Mouse (Mus musculus): ENCODE measurements around the gene Prpf3. TPM values are rescaled to one million over a fixed set of nuclear protein-coding genes. Genes with fewer than 3 reads are reported as not detected.

Prpf3 gene
- polyA plus RNA-seq, 1 experiment from 2014 or later = 14.9 TPM

DNA sequence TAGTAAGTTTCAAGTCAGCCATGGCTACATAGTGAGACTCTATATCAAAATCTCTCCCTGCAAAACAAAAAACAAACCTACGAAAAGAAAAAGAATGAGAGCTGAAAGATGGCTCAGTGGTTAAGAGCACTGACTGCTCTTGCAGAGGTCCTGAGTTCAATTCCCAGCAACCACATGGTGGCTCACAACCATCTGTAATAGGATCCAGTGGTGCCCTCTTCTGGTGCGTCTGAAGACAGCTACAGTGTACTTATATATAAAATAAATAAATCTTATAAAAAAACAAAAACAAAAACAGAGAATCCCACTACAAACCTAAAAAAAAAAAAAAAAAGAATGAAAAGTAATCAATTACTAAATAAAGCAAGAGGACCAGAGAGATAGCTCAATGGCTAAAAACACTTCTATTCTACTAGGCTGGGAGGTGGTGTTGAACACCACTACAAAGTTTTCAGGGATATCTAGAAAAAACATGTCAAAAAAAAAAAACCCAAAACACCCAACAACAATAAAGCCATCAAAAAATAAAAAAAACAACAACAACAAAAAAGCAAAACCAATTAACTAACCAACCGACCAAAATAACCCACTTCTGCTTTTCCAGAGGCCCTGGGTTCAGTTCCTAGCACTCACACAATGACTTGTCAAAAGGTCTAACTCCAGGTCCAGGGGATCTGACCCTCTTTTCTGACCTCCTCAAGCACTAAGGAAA lies 13.0 kb downstream of the Prpf3 start:
- H3K27ac ChIP-seq (ENCODE audit: low read depth, low read length) = no peak overlapping the region
- ATAC-seq = no peak
- H3K9ac ChIP-seq (ENCODE audit: low read depth, low read length) = no peak overlapping the region
- WGBS = 78% methylated on average over 3 of the region's 3 CpGs
- no peaks in the 10 kb centered on the region for H3K27me3 ChIP-seq (replicated peaks; ENCODE audit: control insufficient read depth, insufficient read depth, low read length)
- H3K36me3 ChIP-seq (ENCODE audit: control insufficient read depth, insufficient read depth) = peaks cover 66% of the 10 kb centered on the region
- no peak overlapping the region for H3K4me2 ChIP-seq (replicated peaks; ENCODE audit: low read depth)
- H3K4me3 ChIP-seq (ENCODE audit: low read depth, low read length) = no peak overlapping the region
- H3K9me3 ChIP-seq (ENCODE audit: control insufficient read depth) = no peaks in the 10 kb centered on the region
- peak; percentile 37; the same call in 1 of the 2 replicates for TF ChIP-seq CTCF (IDR thresholded peaks at IDR 0.05; ENCODE audit: low read depth)
- no peaks in the 10 kb centered on the region for H3K4me1 ChIP-seq (replicated peaks; ENCODE audit: control insufficient read depth, insufficient read depth, low read length)

DNA sequence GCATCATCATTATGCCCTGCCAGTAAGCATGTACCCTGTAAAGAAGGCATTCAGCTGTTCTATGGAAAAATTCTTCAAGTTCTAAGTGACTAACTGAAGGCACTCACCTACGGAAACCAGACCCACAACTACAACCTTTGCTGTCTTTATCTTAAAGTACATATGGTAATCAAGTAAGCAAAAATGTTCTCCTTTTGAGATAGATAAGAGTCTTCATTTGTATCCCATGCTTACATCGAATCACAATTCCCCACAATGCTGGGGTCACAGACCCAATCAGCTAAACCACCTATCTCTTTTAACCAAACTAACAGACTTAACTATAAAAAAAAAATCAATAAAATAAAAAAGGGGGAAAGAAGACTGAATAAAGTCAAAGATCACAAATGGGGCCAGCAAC lies 16.4 kb downstream of the Prpf3 start:
- 76% methylated on average over 2 of the region's 2 CpGs for WGBS
- TF ChIP-seq CTCF (IDR thresholded peaks at IDR 0.05; ENCODE audit: low read depth) = no peak

DNA sequence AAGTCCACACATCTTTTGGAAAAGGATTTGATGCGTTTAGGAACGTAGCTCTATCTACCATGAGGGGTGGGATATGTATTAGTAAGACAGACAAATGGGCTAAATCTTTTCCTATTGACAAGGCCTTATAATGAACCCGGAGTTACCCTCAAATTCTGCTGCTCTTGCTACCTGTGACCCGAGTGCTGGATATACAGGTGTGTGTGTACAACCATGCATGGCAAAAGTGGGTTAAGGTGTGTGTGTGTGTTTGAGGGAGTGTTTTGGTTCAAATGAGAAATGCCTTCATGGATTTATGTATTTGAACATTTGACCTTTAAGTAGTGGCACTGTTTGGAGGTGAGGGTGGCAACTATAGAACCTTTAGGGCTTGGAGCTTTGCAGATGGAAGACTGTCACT lies 26.6 kb downstream of the Prpf3 start:
- Histone ChIP-seq H3K9me3 (ENCODE audit: control insufficient read depth) (no peaks in the 10 kb centered on the region), H3K4me3 (ENCODE audit: low read depth, low read length) (no peak overlapping the region), H3K4me1 (replicated peaks; ENCODE audit: control insufficient read depth, insufficient read depth, low read length) (no peaks in the 10 kb centered on the region), H3K9ac (ENCODE audit: low read depth, low read length) (no peak overlapping the region), H3K27ac (ENCODE audit: low read depth, low read length) (no peak overlapping the region; the same call in 1 of the 2 replicates), H3K36me3 (ENCODE audit: control insufficient read depth, insufficient read depth) (peaks cover 66% of the 10 kb centered on the region), H3K4me2 (replicated peaks; ENCODE audit: low read depth) (no peak overlapping the region), H3K27me3 (replicated peaks; ENCODE audit: control insufficient read depth, insufficient read depth, low read length) (no peaks in the 10 kb centered on the region)
- no peak for TF ChIP-seq CTCF (IDR thresholded peaks at IDR 0.05; ENCODE audit: low read depth)
- ATAC-seq = no peak
- WGBS = 97% methylated on average over 4 of the region's 4 CpGs

More for the DNA sequence above, 16.4 kb downstream of the Prpf3 start:
- Histone ChIP-seq H3K9ac (ENCODE audit: low read depth, low read length) (no peak overlapping the region), H3K4me3 (ENCODE audit: low read depth, low read length) (no peak overlapping the region), H3K4me1 (replicated peaks; ENCODE audit: control insufficient read depth, insufficient read depth, low read length) (no peaks in the 10 kb centered on the region), H3K4me2 (replicated peaks; ENCODE audit: low read depth) (no peak overlapping the region), H3K27me3 (replicated peaks; ENCODE audit: control insufficient read depth, insufficient read depth, low read length) (no peaks in the 10 kb centered on the region), H3K27ac (ENCODE audit: low read depth, low read length) (no peak overlapping the region), H3K36me3 (ENCODE audit: control insufficient read depth, insufficient read depth) (peaks cover 64% of the 10 kb centered on the region), H3K9me3 (ENCODE audit: control insufficient read depth) (no peaks in the 10 kb centered on the region)
- no peak for ATAC-seq

DNA sequence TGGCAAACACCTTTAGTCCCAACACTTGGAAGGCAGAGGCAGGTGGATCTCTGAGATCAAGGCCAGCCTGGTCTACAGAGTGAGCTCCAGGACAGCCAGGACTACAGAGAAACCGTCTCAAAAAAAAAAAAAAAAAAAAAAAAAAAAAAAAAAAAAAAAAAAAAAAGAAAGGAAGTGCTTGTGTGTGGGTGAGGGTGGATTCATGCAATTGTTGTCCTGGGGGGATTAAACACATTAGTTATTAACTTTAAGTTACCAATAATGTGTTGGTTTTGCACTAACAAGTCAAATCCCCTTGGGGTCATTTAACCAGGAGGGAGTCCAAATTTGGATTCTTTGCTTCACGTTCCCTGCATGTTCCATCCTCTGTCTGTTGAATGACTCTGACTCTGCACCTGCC lies 29.4 kb downstream of the Prpf3 start:
- TF ChIP-seq CTCF (IDR thresholded peaks at IDR 0.05; ENCODE audit: low read depth) = no peak
- Histone ChIP-seq H3K9me3 (ENCODE audit: control insufficient read depth) (no peaks in the 10 kb centered on the region), H3K4me3 (ENCODE audit: low read depth, low read length) (no peak overlapping the region), H3K27ac (ENCODE audit: low read depth, low read length) (no peak overlapping the region), H3K4me1 (replicated peaks; ENCODE audit: control insufficient read depth, insufficient read depth, low read length) (no peaks in the 10 kb centered on the region), H3K36me3 (ENCODE audit: control insufficient read depth, insufficient read depth) (peaks cover 39% of the 10 kb centered on the region), H3K4me2 (replicated peaks; ENCODE audit: low read depth) (no peak overlapping the region), H3K27me3 (replicated peaks; ENCODE audit: control insufficient read depth, insufficient read depth, low read length) (no peaks in the 10 kb centered on the region), H3K9ac (ENCODE audit: low read depth, low read length) (no peak overlapping the region)
- WGBS = 58% methylated on average over 2 of the region's 2 CpGs
- ATAC-seq = no peak

DNA sequence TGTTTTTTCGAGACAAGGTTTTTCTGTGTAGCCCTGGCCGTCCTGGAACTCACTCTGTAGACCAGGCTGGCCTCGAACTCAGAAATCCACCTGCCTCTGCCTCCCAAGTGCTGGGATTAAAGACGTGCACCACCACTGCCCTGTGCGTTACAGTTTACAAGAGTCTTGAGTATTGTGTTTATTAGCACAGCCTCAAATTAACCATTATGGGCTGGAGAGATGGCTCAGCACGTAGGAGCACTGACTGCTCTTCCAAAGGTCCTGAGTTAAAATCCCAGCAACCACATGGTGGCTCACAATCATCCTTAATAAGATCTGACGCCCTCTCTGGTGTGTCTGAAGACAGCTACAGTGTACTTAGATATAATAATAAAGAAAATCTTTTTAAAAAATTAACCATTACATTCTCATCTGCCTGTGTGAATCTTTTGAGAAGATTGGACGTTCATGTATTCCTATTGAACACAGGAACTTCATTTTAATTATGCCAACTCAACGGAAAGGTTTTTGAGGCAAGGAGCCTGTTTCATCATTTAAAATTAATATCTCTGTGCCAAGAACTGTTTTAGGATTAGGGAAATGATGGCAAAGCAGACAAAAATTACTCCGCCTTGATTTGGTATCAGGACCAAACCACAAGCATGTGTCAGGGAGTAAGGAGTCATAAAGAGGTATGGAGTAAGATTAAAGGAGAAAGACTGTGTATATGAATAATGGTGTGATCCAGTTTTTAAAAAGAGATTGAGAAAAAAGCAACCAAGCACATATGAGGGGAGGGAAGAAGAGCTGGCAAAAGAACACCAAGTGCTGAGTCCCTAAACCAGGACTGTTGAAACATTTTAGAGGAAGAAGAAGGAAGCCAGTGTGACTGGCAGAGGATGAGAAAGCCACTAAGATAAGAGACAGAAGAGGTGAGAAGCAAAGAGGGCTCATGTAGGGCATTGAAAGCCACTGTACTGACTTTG lies 35.4 kb downstream of the Prpf3 start:
- H3K27me3 ChIP-seq (replicated peaks; ENCODE audit: control insufficient read depth, insufficient read depth, low read length) = no peaks in the 10 kb centered on the region
- TF ChIP-seq CTCF (IDR thresholded peaks at IDR 0.05; ENCODE audit: low read depth) = peak; percentile 28
- WGBS = 29% methylated on average over 10 of the region's 10 CpGs
- H3K4me3 ChIP-seq (ENCODE audit: low read depth, low read length) = peak overlapping the region; percentile 67
- peak overlapping the region; percentile 70 for H3K4me2 ChIP-seq (replicated peaks; ENCODE audit: low read depth)
- peak overlapping the region; percentile 98 for H3K27ac ChIP-seq (ENCODE audit: low read depth, low read length)
- H3K36me3 ChIP-seq (ENCODE audit: control insufficient read depth, insufficient read depth) = no peaks in the 10 kb centered on the region
- peak overlapping the region; percentile 62; the same call in 1 of the 2 replicates for H3K9ac ChIP-seq (ENCODE audit: low read depth, low read length)
- ATAC-seq = no peak
- no peaks in the 10 kb centered on the region; the same call in 1 of the 2 replicates for H3K4me1 ChIP-seq (replicated peaks; ENCODE audit: control insufficient read depth, insufficient read depth, low read length)
- no peaks in the 10 kb centered on the region for H3K9me3 ChIP-seq (ENCODE audit: control insufficient read depth)

DNA sequence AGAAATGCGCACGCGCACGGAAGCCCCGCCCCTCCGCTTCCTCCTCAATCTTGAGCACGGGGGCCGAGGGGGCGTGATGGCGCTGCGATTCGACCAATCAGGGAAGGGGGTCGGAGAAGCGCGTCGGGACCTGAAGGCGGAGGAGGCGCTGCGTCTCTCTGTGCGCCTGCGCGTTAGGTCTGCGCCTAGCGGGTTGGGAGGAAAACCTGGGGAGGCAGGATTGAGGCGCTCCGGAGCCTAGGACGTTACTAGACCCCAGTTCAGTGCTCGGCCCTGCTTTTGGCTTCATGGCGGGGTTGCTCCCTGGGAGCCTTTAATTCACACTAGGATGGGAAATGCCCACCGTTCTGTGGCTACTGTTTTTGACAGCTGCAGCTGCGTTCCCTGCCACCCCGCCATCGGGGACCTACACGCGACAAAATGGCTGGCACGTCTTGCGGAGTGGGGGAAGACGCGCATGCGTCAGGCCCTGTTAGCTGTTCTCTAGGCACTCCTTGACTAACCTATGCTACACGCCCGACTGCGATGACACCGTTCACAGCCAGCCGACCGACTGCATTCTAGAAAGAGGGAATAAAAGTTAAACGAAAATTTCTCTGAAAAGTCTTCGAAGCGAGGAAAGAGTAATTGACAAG lies 36.2 kb downstream of the Prpf3 start:
- Histone ChIP-seq H3K36me3 (ENCODE audit: control insufficient read depth, insufficient read depth) (no peaks in the 10 kb centered on the region; the same call in 1 of the 2 replicates), H3K27me3 (replicated peaks; ENCODE audit: control insufficient read depth, insufficient read depth, low read length) (no peaks in the 10 kb centered on the region), H3K4me3 (ENCODE audit: low read depth, low read length) (peak overlapping the region; percentile 67), H3K27ac (ENCODE audit: low read depth, low read length) (peak overlapping the region; percentile 100), H3K4me2 (replicated peaks; ENCODE audit: low read depth) (peak overlapping the region; percentile 70), H3K4me1 (replicated peaks; ENCODE audit: control insufficient read depth, insufficient read depth, low read length) (no peaks in the 10 kb centered on the region; the same call in 1 of the 2 replicates), H3K9me3 (ENCODE audit: control insufficient read depth) (no peaks in the 10 kb centered on the region), H3K9ac (ENCODE audit: low read depth, low read length) (peak overlapping the region; percentile 97)
- ATAC-seq = peak; percentile 95
- TF ChIP-seq CTCF (IDR thresholded peaks at IDR 0.05; ENCODE audit: low read depth) = peak; percentile 34
- WGBS = under 1% methylated on average over 49 of the region's 49 CpGs

Data from intestine, postnatal 0 days (tissue).